Mouse (Mus musculus) lung, postnatal 0 days (tissue): ENCODE results near the gene Syndig1l. TPM values are rescaled to one million over a fixed set of nuclear protein-coding genes. Genes with fewer than 3 reads are reported as not detected.

ENCODE experiments used
- ATAC-seq: fragments of 200-750 bp; cut with Nextera tagmentation; 2 replicates; pipeline ENCODE4 v1.8.0; 2017; ENCODE audit warnings: moderate library complexity
- DNase-seq: peaks from one replicate; pipeline ENCODE4 v3.0.0-alpha.2; 2016; ENCODE audit warnings: low spot score
- H3K27ac ChIP-seq: fragments of 300-500 bp; sonication (generic); 2 replicates; pipeline ENCODE4 v1.5.1; 2014; ENCODE audit warnings: antibody characterized with exemption, mild to moderate bottlenecking, low read length, mixed read lengths
- H3K27me3 ChIP-seq: fragments of 300-500 bp; sonication (generic); replicated peaks from 2 replicates; pipeline ENCODE4 v1.6.1; 2014; ENCODE audit warnings: low read length, mixed read lengths; ENCODE audit not compliant: insufficient read depth
- H3K36me3 ChIP-seq: fragments of 300-500 bp; sonication (generic); 2 replicates; pipeline ENCODE4 v1.6.1; 2014; ENCODE audit warnings: low read length, mixed read lengths; ENCODE audit not compliant: insufficient read depth
- H3K4me1 ChIP-seq: fragments of 300-500 bp; sonication (generic); 2 replicates; pipeline ENCODE4 v1.6.1; 2014; ENCODE audit warnings: antibody characterized with exemption, low read depth, low read length, mixed read lengths; ENCODE audit not compliant: insufficient read depth
- H3K4me2 ChIP-seq: fragments of 300-500 bp; sonication (generic); replicated peaks from 2 replicates; pipeline ENCODE4 v1.6.1; 2014; ENCODE audit warnings: low read depth, mild to moderate bottlenecking, low read length, moderate library complexity, mixed read lengths
- H3K4me3 ChIP-seq: fragments of 300-500 bp; sonication (generic); 2 replicates; pipeline ENCODE4 v1.5.1; 2014; ENCODE audit warnings: low read depth, low read length
- H3K9ac ChIP-seq: fragments of 300-500 bp; sonication (generic); replicated peaks from 2 replicates; pipeline ENCODE4 v1.6.1; 2014; ENCODE audit warnings: low read depth, mild to moderate bottlenecking
- H3K9me3 ChIP-seq: fragments of 300-500 bp; sonication (generic); 2 replicates; pipeline ENCODE4 v1.6.1; 2016; ENCODE audit warnings: low read length, mixed read lengths
- CTCF ChIP-seq: IDR thresholded peaks from 2 replicates; pipeline ENCODE4 v1.5.1; 2016; ENCODE audit warnings: antibody characterized with exemption, mild to moderate bottlenecking
- EP300 ChIP-seq: IDR thresholded peaks from 2 replicates; pipeline ENCODE4 v1.6.1; 2016; ENCODE audit warnings: antibody characterized with exemption, mild to moderate bottlenecking, control low read depth
- WGBS: fragments of 180-500 bp; shearing (Covaris S2); extraction: QIAGEN DNeasy Blood & Tissue Kit; methylation state at CpG from one replicate; pipeline ENCODE4 v1.1.7; 2014; 5-methylcytosine and 5-hydroxymethylcytosine counted together
- polyA plus RNA-seq: library from polyadenylated mRNA; unstranded; fragments of >200 nt; fragmentation: Nextera tagmentation; extraction: Ambion mirVana; gene quantifications from 2 replicates; pipeline ENCODE4 v1.2.1, GENCODE M21; 2015

Gene Syndig1l
- polyA plus RNA-seq, 1 experiment from 2014 or later, result not detected

DNA sequence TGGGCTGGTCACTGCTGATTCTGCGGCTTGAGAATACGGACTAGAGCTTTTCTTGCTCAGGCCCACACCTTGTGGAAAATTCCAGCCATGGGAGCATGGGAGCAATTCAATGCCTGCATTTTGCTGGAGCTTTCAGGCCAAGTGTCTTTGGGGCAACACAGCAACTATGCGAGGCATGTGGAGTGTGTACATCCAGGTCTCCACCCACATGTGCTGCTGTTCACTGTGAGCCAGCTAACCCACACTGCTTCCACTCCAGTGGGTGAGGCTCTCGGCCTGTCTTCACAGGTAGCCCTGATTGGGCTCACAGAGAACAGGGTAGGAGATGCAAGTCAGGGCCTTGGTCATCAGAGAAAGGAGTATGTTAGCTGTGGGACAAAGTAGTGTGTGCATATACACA, 9.2 kb upstream of the Syndig1l start:
- Histone ChIP-seq H3K9ac (no peak overlapping the region), H3K4me2 (no peak overlapping the region), H3K27me3 (no peaks in the 10 kb centered on the region), H3K4me1 (no peaks in the 10 kb centered on the region; the same call in 1 of the 2 replicates), H3K9me3 (no peaks in the 10 kb centered on the region), H3K4me3 (no peak overlapping the region), H3K27ac (no peak overlapping the region), H3K36me3 (no peaks in the 10 kb centered on the region)
- TF ChIP-seq CTCF (no peak), EP300 (peak; percentile 45; the same call in 1 of the 2 replicates)
- WGBS, result 47% methylated on average over 4 of the region's 4 CpGs
- ATAC-seq, result peak; percentile 83
- peak; percentile 38 for DNase-seq

DNA sequence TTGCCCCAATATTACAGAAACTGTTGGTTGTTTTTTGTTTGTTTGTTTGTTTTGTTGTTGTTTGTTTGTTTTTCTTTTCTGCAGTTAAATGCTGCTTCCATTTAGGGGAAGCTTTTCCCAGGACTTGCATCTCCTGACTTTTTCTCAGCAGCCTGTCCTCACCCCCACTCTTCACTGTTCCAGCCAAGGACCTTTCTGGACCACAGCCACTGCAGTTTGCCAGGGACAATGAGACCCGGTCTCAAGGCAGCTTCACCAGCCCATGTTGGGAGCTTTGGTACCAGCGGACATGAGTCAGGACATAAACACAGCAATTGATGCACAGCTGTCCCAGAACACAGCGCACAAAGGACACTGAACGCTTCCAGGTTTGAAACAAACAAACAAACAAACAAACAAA, 8.3 kb upstream of the Syndig1l start:
- WGBS, result 67% methylated on average over 4 of the region's 4 CpGs
- Histone ChIP-seq H3K4me2 (no peak overlapping the region), H3K4me3 (no peak overlapping the region), H3K27ac (no peak overlapping the region), H3K9ac (no peak overlapping the region), H3K9me3 (no peaks in the 10 kb centered on the region), H3K36me3 (no peaks in the 10 kb centered on the region), H3K4me1 (no peaks in the 10 kb centered on the region; the same call in 1 of the 2 replicates), H3K27me3 (no peaks in the 10 kb centered on the region)
- ATAC-seq (no peak), DNase-seq (no peak)
- TF ChIP-seq EP300 (no peak), CTCF (no peak)

DNA sequence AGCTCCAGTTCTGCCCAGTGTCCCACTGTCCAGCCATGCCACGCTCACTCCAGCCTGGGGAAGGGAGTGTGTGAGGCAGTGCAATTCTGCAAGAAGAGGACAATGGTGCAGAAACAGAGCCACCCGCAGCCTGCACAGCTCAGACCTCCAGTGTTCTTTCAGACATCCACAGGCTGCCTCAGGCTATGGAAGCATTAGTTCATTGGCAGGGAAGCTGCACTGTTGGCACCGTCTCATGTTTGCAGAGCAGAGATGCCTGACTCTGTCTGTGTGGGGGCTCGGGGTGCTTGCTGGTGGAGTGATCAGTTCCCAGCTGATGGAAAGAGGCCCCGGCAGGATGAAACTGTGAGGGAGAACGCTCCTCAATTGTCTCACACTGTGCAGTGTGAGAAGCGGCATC, 4.0 kb upstream of the Syndig1l start:
- H3K36me3 ChIP-seq, result no peaks in the 10 kb centered on the region
- no peak overlapping the region for H3K4me2 ChIP-seq
- H3K9ac ChIP-seq, result no peak overlapping the region
- no peaks in the 10 kb centered on the region; the same call in 1 of the 2 replicates for H3K4me1 ChIP-seq
- H3K27ac ChIP-seq, result no peak overlapping the region
- H3K4me3 ChIP-seq, result no peak overlapping the region
- H3K27me3 ChIP-seq, result peaks cover 15% of the 10 kb centered on the region
- H3K9me3 ChIP-seq, result no peaks in the 10 kb centered on the region
- no peak for TF ChIP-seq CTCF
- TF ChIP-seq EP300, result no peak
- ATAC-seq (no peak), DNase-seq (no peak)
- 65% methylated on average over 7 of the region's 7 CpGs for whole genome bisulfite sequencing

DNA sequence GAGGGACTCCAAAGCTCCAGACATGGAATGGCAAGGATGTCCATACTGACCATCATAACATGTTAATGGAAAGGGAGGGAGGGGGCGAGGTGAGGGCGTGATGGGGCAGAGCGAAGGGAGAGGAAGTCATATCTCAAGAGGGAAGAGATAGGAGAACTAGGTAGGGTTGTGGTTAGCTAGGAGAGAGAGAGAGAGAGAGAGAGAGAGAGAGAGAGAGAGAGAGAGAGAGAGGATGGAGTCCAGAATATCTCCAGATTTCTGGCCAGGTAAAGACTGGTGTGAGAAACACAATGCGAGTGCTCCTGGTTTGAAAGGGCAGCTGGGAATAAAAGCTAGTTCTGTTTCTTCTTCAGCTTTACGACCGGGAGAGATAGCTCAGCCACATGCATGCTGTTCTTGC, 6.5 kb downstream of the Syndig1l start:
- Histone ChIP-seq H3K9ac (no peak overlapping the region), H3K36me3 (no peaks in the 10 kb centered on the region), H3K4me3 (no peak overlapping the region), H3K9me3 (no peaks in the 10 kb centered on the region), H3K4me2 (no peak overlapping the region), H3K4me1 (no peaks in the 10 kb centered on the region), H3K27me3 (no peaks in the 10 kb centered on the region; the same call in 1 of the 2 replicates), H3K27ac (no peak overlapping the region)
- DNase-seq, result no peak
- ATAC-seq, result no peak
- 82% methylated on average over 6 of the region's 6 CpGs for WGBS
- TF ChIP-seq CTCF (no peak), EP300 (no peak)

DNA sequence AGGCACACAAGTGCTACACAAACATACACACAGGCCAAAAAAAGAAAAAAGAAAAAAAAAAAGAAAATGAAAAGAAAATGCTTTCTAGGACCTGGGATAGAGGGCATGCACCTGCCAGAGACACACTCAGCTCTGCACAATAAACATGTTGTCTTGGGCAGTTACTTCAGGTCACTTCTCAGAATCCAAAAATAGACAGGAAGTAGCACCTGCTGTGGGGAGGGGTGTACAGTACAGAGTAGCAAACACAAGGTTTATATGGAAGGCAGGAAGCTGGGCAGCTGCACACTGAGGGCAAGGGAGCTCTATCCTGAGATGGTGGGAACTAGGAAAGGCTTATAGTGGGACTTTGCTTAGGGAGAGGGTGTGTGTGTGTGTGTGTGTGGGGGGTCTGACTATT, 7.3 kb downstream of the Syndig1l start:
- Histone ChIP-seq H3K4me3 (no peak overlapping the region), H3K4me1 (no peaks in the 10 kb centered on the region), H3K9me3 (no peaks in the 10 kb centered on the region), H3K9ac (no peak overlapping the region), H3K36me3 (no peaks in the 10 kb centered on the region), H3K4me2 (no peak overlapping the region), H3K27ac (no peak overlapping the region), H3K27me3 (no peaks in the 10 kb centered on the region)
- no peak for TF ChIP-seq CTCF
- no peak for TF ChIP-seq EP300
- ATAC-seq (no peak), DNase-seq (no peak)

DNA sequence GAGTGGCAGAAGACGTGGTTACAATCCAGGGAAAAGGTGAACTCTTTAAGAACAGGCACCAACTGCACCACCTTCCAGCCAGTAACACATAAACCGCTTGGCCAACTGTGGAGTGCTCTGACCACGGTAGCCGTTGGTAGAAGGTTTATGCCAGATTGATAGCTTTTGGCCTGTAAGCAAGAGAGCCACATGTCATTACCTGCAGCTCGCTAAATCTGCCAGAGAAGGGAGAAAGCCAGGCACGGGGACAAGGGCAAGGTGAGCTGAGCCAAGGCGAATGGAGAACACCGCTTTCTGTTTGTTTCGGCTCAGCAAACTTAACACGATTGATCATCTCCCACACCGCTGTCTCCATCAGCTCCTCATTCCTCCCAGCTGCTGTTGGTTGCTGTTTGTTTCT, 9.6 kb downstream of the Syndig1l start:
- Histone ChIP-seq H3K36me3 (no peaks in the 10 kb centered on the region), H3K27ac (no peak overlapping the region), H3K4me2 (no peak overlapping the region), H3K4me3 (no peak overlapping the region), H3K9ac (no peak overlapping the region), H3K4me1 (no peaks in the 10 kb centered on the region), H3K9me3 (no peaks in the 10 kb centered on the region), H3K27me3 (no peaks in the 10 kb centered on the region)
- WGBS, result 81% methylated on average over 11 of the region's 11 CpGs
- DNase-seq (no peak), ATAC-seq (no peak)
- TF ChIP-seq EP300 (no peak), CTCF (no peak)

DNA sequence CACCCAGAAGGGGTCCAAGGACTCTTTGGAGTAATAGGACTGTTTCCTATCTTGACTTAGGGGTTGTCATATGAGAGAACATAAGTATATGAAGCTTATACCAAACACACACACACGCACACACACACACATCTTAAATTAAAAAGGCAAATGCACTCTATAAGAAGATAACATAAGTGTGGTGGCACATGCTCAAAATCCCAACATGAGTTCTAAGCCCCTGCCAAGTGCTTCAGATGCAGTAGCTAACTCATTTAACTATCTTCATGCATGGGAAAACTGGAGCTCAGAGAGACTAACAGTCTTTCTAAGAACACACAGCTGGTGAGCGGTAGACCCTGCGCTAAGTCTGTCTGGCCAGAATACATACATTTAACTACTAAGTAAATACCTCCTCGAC, 11.1 kb downstream of the Syndig1l start:
- Histone ChIP-seq H3K27ac (no peak overlapping the region), H3K4me3 (no peak overlapping the region), H3K27me3 (no peaks in the 10 kb centered on the region), H3K9me3 (no peaks in the 10 kb centered on the region), H3K36me3 (no peaks in the 10 kb centered on the region), H3K4me2 (no peak overlapping the region), H3K9ac (no peak overlapping the region), H3K4me1 (no peaks in the 10 kb centered on the region)
- ATAC-seq, result no peak
- WGBS, result 77% methylated on average over 4 of the region's 4 CpGs
- no peak for DNase-seq
- TF ChIP-seq EP300, result no peak
- no peak for TF ChIP-seq CTCF
